Comparison of ENCODE assay signal across 8 mouse cellular contexts in the genomic region with DNA sequence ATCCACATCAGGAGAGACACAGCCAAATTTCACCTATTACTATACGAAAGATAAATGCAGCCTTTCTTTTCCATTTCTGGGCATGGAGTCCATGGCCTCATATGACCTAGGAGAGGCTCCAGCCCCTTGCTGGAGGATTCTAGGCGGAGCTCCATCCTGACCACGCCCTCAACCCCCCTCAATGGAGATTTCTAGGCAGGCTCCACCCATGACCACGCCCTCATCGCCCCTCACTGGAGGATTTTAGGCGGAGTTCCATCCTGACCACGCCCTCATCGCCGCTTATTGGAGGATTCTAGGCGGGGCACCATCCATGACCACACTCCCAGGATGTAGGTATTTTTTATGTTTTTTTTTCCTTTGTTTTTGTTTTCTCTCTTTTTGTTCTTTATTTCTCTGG. TPM values are rescaled to one million over a fixed set of nuclear protein-coding genes. Genes with fewer than 3 reads are reported as not detected.
DNase-seq lines count a peak whose midpoint lies in the region; ATAC-seq lines count a peak whose summit lies in the region.

No protein-coding gene starts in this region.

- peaks cover 12% of the 10 kb centered on the region; the same call in 1 of the 2 replicates for H3K36me3 ChIP-seq in midbrain, embryonic 14.5 days (ENCODE audit: control insufficient read depth, insufficient read depth, low read length)
- H3K36me3 ChIP-seq in midbrain, embryonic 11.5 days (ENCODE audit: control insufficient read depth, insufficient read depth, low read length): no peaks in the 10 kb centered on the region
- H3K36me3 ChIP-seq in limb, embryonic 10.5 days: no peaks in the 10 kb centered on the region

- 45% methylated on average over 10 of the region's 10 CpGs for WGBS in midbrain, embryonic 14.5 days
- 46% methylated on average over 10 of the region's 10 CpGs for WGBS in midbrain, embryonic 11.5 days
- WGBS in limb, embryonic 10.5 days: 35% methylated on average over 10 of the region's 10 CpGs

- no peak for ATAC-seq in midbrain, embryonic 14.5 days (ENCODE audit: low FRiP score, low TSS enrichment)
- ATAC-seq in midbrain, embryonic 11.5 days (ENCODE audit: low FRiP score): no peak

- H3K4me1 ChIP-seq in midbrain, embryonic 14.5 days (ENCODE audit: control insufficient read depth, insufficient read depth, low read length): peaks cover 11% of the 10 kb centered on the region; the same call in 1 of the 2 replicates
- H3K4me1 ChIP-seq in midbrain, embryonic 11.5 days (ENCODE audit: control insufficient read depth, insufficient read depth, low read length): peaks cover 5% of the 10 kb centered on the region; the same call in 1 of the 2 replicates
- H3K4me1 ChIP-seq in limb, embryonic 10.5 days: peaks cover 24% of the 10 kb centered on the region

- peak; percentile 57 for DNase-seq in gastrocnemius, postnatal 10 days
- no peak for DNase-seq in gastrocnemius, postnatal 25 days
- DNase-seq in midbrain, embryonic 14.5 days: peak; percentile 50
- no peak for DNase-seq in midbrain, embryonic 11.5 days (ENCODE audit: low spot score, missing footprints)
- peak; percentile 75 to 84 for DNase-seq in cerebellum, postnatal 10 days
- peak; percentile 19 for DNase-seq in naive thymus-derived CD4-positive, alpha-beta T cell, adult 2 months (ENCODE audit: low read depth)
- no peak for DNase-seq in adrenal gland, adult (ENCODE audit: inconsistent age in 2 of 2, low spot score in 1 of 2)
- DNase-seq in limb, embryonic 10.5 days (ENCODE audit: low spot score): no peak

- no peak overlapping the region for H3K9ac ChIP-seq in midbrain, embryonic 14.5 days (replicated peaks; ENCODE audit: low read length)
- no peak overlapping the region for H3K9ac ChIP-seq in midbrain, embryonic 11.5 days (ENCODE audit: low read length)

- H3K27ac ChIP-seq in midbrain, embryonic 14.5 days (replicated peaks; ENCODE audit: low read depth, low read length): no peak overlapping the region
- no peak overlapping the region for H3K27ac ChIP-seq in midbrain, embryonic 11.5 days (ENCODE audit: low read depth, low read length)
- H3K27ac ChIP-seq in limb, embryonic 10.5 days: no peak overlapping the region

- H3K9me3 ChIP-seq in midbrain, embryonic 14.5 days (ENCODE audit: control insufficient read depth, low read length): no peaks in the 10 kb centered on the region
- no peaks in the 10 kb centered on the region for H3K9me3 ChIP-seq in midbrain, embryonic 11.5 days (ENCODE audit: control insufficient read depth, low read length)
- H3K9me3 ChIP-seq in limb, embryonic 10.5 days (replicated peaks): no peaks in the 10 kb centered on the region

- H3K4me3 ChIP-seq in midbrain, embryonic 14.5 days (replicated peaks; ENCODE audit: low read depth, low read length): no peak overlapping the region
- H3K4me3 ChIP-seq in midbrain, embryonic 11.5 days (ENCODE audit: low read depth, low read length): no peak overlapping the region
- H3K4me3 ChIP-seq in limb, embryonic 10.5 days: no peak overlapping the region

- no peak overlapping the region for H3K4me2 ChIP-seq in midbrain, embryonic 14.5 days (ENCODE audit: low read length)
- H3K4me2 ChIP-seq in midbrain, embryonic 11.5 days: no peak overlapping the region

- no peaks in the 10 kb centered on the region for H3K27me3 ChIP-seq in midbrain, embryonic 14.5 days (ENCODE audit: control insufficient read depth, insufficient read depth, low read length)
- no peaks in the 10 kb centered on the region; the same call in 1 of the 2 replicates for H3K27me3 ChIP-seq in midbrain, embryonic 11.5 days (ENCODE audit: control insufficient read depth, insufficient read depth, low read length)
- H3K27me3 ChIP-seq in limb, embryonic 10.5 days (ENCODE audit: low read depth, poor library complexity, severe bottlenecking): peaks cover 40% of the 10 kb centered on the region

RNA-seq across cellular contexts. Expression of a gene that starts 3.6 kb away (rescaled TPM):
- total RNA-seq in gastrocnemius, postnatal 10 days (2021): 1 to 10 TPM; 1.7 to 2.0 TPM
- 1 to 10 TPM in 1 of 2 experiments, under 1 TPM in 1; 0.61 to 1.1 TPM for total RNA-seq in gastrocnemius, postnatal 25 days (2021)
- 11.5 and 11.6 TPM in 2 replicates for polyA plus RNA-seq in midbrain, embryonic 14.5 days (2014; fragmentation: Nextera tagmentation; extraction: Ambion mirVana)
- 6.6 and 7.0 TPM in 2 replicates for polyA plus RNA-seq in midbrain, embryonic 11.5 days (2014; fragmentation: Nextera tagmentation; extraction: Ambion mirVana)
- 4.3 and 4.5 TPM in 2 replicates for polyA plus RNA-seq in limb, embryonic 10.5 days (2016; fragmentation: Nextera tagmentation; extraction: Ambion mirVana)

RNA-seq across cellular contexts. Expression of a gene that starts 7.1 kb away (rescaled TPM):
- under 1 TPM; 0.27 to 0.87 TPM for total RNA-seq in gastrocnemius, postnatal 10 days (2021)
- total RNA-seq in gastrocnemius, postnatal 25 days (2021): under 1 TPM in 1 of 2 experiments, not detected in 1; 0.51 TPM
- polyA plus RNA-seq in midbrain, embryonic 14.5 days (2014; fragmentation: Nextera tagmentation; extraction: Ambion mirVana): 24.0 and 55.4 TPM in 2 replicates
- polyA plus RNA-seq in midbrain, embryonic 11.5 days (2014; fragmentation: Nextera tagmentation; extraction: Ambion mirVana): 3.1 and 3.3 TPM in 2 replicates
- polyA plus RNA-seq in limb, embryonic 10.5 days (2016; fragmentation: Nextera tagmentation; extraction: Ambion mirVana): 0.11 and 0.18 TPM in 2 replicates

RNA-seq across cellular contexts. Expression of a gene that starts 18.9 kb away (rescaled TPM):
- 10 to 100 TPM; 11.5 to 13.3 TPM for total RNA-seq in gastrocnemius, postnatal 10 days (2021)
- 10 to 100 TPM; 13.5 to 13.9 TPM for total RNA-seq in gastrocnemius, postnatal 25 days (2021)
- polyA plus RNA-seq in midbrain, embryonic 14.5 days (2014; fragmentation: Nextera tagmentation; extraction: Ambion mirVana): 32.4 and 34.9 TPM in 2 replicates
- polyA plus RNA-seq in midbrain, embryonic 11.5 days (2014; fragmentation: Nextera tagmentation; extraction: Ambion mirVana): 9.1 and 10.1 TPM in 2 replicates
- 10.9 and 14.7 TPM in 2 replicates for polyA plus RNA-seq in limb, embryonic 10.5 days (2016; fragmentation: Nextera tagmentation; extraction: Ambion mirVana)

RNA-seq across cellular contexts. Expression of a gene that starts 41.7 kb away (rescaled TPM):
- total RNA-seq in gastrocnemius, postnatal 10 days (2021): 10 to 100 TPM; 82.2 to 84.4 TPM
- 10 to 100 TPM; 82.2 to 85.2 TPM for total RNA-seq in gastrocnemius, postnatal 25 days (2021)
- polyA plus RNA-seq in midbrain, embryonic 14.5 days (2014; fragmentation: Nextera tagmentation; extraction: Ambion mirVana): 259 and 292 TPM in 2 replicates
- polyA plus RNA-seq in midbrain, embryonic 11.5 days (2014; fragmentation: Nextera tagmentation; extraction: Ambion mirVana): 200 and 232 TPM in 2 replicates
- polyA plus RNA-seq in limb, embryonic 10.5 days (2016; fragmentation: Nextera tagmentation; extraction: Ambion mirVana): 284 and 291 TPM in 2 replicates

RNA-seq across cellular contexts. Expression of a gene that starts 51.5 kb away (rescaled TPM):
- 10 to 100 TPM; 26.4 to 27.1 TPM for total RNA-seq in gastrocnemius, postnatal 10 days (2021)
- total RNA-seq in gastrocnemius, postnatal 25 days (2021): 10 to 100 TPM; 18.5 to 22.9 TPM
- 31.2 and 38.2 TPM in 2 replicates for polyA plus RNA-seq in midbrain, embryonic 14.5 days (2014; fragmentation: Nextera tagmentation; extraction: Ambion mirVana)
- 44.1 and 51.4 TPM in 2 replicates for polyA plus RNA-seq in midbrain, embryonic 11.5 days (2014; fragmentation: Nextera tagmentation; extraction: Ambion mirVana)
- 113 and 128 TPM in 2 replicates for polyA plus RNA-seq in limb, embryonic 10.5 days (2016; fragmentation: Nextera tagmentation; extraction: Ambion mirVana)

Comparison
In these comparisons a context has a peak if more than half of its experiments do, and no peak if none do; other contexts are left out.
1. DNase-seq: peak in gastrocnemius, postnatal 10 days (single experiment), midbrain, embryonic 14.5 days (single experiment), cerebellum, postnatal 10 days (2 of 2) and naive thymus-derived CD4-positive, alpha-beta T cell, adult 2 months (single experiment); none in gastrocnemius, postnatal 25 days (single experiment), midbrain, embryonic 11.5 days (single experiment), adrenal gland, adult (0 of 2) and limb, embryonic 10.5 days (single experiment).